Mouse (Mus musculus) frontal cortex, postnatal 25 days (tissue): ENCODE measurements around the gene Pin1.
"Not testable (repeated sequence)": the region's sequence is repeated elsewhere in the genome, so short reads cannot be mapped to it uniquely, and the experiment has no call there.

Experiments
- DNase-seq, 2 experiments: peaks; one replicate each; pipeline ENCODE4 v3.0.0; 2022; ENCODE audit warnings: low spot score in 2 of 2

The Pin1 gene

GRCm38 (mm10) chr9:20662325-20662724, 10.4 kb downstream of the Pin1 start:
- DNase-seq: peak; percentile 79 to 81

- DNase-seq: no peak
These were observed 11.0 kb downstream of the Pin1 start for GRCm38 (mm10) chr9:20662874-20663273.

DNA sequence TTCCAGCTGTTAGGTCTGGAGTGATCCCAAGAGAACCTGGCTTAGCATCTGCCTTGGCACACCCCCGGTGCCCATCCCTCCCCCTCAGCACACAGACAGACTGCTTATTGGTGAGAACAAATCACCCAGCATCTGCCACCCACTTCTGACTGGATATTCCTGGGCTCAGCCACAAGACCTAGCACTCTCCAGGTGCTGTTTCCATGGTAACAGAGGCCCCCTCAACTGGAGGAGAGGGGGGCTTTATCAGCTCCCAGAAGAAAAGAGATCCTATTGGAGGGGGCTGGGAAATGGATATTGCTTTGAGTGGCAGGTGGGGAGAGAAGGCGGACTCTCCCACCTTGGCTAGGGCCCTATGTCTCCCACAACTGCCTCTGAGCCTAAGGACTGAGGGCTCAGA, 12.1 kb downstream of the Pin1 start:
- DNase-seq: no peak

DNA sequence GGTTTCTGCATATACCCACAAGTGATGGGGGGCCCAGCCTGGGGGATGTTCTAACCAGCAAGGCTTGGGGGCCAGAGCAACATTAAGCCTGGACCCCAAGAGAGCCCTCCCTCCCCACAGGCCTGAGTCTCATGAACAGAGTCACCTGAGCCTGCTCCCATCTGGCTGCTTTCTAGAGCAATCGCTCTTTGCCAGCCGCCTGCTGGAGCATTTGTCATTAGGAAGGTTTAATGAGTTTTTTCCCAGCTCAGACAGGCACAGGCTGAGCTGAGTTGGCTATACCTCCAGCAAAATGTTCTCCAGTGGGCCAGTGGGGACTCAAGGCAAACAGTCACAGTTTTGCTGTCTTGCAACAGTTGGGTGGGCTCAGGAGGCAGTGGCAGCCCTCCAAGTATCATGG, 12.5 kb downstream of the Pin1 start:
- DNase-seq: no peak

DNA sequence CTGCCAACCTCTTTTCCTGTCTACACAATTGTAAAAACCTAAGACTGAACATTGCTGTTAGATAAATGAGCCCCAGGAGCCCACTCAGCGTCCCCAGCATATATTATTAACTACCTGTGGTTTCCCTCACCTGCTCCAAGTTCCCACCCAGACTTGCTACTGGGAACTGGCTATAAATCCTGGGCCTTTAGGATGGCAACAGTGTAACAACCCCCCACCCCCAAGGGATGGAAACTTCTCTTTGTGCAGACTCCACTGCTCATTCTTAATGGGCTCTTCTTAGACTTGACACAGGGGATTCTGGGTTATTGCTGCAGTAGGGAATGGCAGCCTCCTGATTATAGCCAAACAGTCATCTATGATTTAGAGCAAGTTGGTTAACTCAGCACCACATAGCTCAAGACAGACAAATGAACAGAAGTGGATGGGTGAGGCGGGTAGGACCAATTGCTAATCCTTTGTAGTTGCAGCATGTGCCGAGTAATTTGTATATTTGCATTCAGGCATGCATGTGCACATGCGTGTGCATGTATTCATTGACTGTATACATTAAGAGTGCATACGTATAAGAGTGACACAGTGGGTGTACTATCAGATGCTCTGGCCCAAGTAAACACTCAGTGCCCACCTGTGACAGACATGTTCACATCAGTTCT, 13.2 kb downstream of the Pin1 start:
- DNase-seq: no peak

DNA sequence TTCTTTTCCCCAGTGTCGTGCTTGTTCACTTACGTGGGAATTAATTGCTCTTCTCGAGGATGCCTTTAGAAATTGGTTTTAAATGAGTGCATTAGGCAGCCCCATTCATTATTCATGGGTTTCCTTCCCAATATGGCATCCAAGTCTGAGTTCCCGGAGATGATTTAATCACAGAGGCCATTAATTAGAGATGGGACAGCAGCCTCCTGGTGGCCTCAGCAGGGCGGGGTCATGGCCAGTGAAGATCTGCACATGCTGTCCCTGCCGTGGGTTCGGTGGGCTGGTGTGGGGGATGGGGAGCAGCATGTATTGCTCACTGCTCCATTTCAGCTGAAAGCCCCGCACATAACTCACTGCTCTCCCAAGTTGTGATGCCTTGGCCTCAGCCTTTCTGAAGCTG, 14.0 kb downstream of the Pin1 start:
- DNase-seq: no peak

DNA sequence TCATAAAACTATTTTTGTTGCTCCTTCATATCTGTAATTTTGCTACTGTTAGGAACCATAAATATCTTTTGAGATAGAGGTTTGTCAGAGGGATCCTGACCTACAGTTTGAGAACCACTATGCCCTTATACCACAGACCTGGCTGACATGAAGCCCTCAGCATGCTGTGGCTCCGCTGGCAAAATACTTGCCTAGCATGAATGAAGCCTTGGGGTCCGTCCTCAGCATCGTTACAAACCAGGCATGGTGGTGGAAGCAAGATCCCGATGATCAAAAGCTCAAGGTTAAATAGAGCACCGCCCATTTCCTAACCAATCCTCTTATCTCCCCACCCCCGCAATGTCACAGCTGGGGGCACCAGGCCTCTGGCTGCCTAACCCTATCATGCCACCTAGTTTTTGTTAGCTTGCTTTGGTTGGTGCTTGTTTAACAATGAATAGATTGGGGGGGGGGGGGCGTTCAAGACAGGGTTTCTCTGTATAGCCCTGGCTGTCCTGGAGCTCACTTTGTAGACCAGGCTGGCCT, 14.7 kb downstream of the Pin1 start:
- DNase-seq: no peak

DNA sequence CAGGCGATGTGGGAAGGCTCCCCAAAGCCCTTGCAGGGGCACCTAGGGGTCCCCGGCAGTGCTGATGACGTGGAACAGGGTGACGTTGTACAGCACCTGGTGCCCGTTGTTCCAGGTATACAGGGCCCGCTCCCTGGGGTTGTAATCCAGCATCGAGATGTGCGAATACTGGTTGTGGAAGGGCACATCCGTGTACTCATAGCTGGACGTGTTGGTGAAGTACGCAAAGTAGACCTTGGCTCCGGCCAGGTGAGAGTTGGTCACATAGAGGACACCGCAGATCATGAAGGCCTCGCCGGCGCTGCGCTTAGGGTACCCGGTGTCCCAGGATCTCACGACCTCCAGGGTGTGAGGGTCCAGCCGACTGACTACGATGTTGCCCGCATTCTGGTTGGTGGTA, 16.2 kb downstream of the Pin1 start:
- no peak for DNase-seq

DNA sequence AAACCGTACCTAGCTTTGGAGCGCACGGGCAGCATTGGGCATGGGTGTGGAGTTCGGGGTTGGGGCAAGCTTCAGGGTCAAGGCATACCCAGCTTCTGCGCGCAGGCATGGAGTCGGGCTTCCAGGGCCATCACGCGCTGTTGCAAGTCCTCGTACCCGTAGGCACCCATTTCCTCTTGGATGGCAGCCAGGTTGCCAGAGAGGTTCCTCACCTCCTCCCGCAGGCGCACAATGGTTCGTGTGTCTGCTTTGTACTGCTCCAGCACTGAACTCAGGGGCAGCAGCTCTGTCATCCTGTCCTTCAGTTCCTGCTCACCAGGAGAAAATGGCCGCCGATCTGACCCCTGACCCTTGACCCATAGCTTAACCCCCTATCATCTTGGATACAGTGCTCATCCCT, 20.2 kb downstream of the Pin1 start:
- no peak for DNase-seq

GRCm38 (mm10) chr9:20677892-20678291, 26.0 kb downstream of the Pin1 start:
- DNase-seq: no peak

- DNase-seq: no peak
These were observed 28.6 kb downstream of the Pin1 start for GRCm38 (mm10) chr9:20680378-20680958.

DNA sequence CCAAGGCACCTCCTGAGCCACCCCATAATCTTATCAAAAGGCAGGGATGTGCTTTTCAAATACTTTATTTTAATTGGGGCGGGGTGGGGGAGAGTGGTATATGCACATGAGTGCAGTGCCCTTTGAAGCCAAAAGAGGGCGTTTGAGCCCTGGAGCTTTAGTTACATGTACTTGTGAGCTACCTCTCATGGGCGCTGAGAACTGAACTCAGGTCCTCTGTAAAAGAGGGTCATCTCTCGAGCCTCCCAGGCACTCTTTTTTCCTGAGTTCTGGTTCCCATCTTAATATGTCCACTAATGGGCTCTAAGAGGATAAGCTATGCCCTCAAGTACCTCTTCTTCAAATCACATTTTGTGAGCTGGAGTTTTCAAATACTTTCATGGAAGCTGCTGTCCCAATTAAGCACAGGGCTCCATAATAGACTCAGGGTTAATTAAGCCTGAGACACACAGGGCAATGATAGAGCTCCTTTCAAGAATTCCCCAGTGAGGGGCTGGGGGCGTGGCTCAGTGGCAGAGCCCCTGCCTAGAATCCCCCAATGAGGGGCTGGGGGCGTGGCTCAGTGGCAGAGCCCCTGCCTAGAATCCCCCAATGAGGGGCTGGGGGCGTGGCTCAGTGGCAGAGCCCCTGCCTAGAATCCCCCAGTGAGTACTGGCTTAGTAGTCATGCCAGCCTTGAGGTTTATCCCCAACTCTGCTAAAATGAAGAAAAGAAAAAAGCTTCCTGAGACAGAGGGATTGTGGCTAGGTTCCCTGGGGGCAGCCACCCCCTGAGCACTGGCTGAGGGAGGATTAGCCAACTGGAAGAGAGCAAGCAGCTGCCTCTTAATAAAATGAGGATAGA, 29.9 kb downstream of the Pin1 start:
- no peak for DNase-seq

GRCm38 (mm10) chr9:20682389-20682722, 30.5 kb downstream of the Pin1 start:
- DNase-seq: no peak

GRCm38 (mm10) chr9:20685081-20685861, 33.4 kb downstream of the Pin1 start:
- DNase-seq: no peak

GRCm38 (mm10) chr9:20689403-20689802, 37.5 kb downstream of the Pin1 start:
- no peak for DNase-seq

DNA sequence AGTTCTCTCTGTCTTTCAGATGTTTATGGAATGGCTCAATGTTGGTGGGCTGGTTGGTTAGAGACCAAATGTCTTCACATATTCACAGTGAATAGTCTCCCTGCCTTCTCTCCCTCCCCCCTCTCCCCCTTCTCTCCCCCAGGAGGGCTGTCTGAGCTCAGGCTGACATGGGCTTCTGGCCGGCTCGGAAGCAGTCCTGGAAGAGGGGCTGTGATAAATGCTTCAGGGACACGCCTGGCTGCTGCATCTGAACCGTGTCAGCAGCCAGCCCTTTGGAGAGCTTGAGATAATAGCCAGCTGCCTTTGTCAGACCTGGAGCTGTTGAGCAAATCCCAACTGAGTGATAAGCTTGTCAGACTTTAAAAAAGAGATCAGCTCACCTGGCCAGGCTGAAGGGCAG, 38.0 kb downstream of the Pin1 start:
- no peak for DNase-seq

DNA sequence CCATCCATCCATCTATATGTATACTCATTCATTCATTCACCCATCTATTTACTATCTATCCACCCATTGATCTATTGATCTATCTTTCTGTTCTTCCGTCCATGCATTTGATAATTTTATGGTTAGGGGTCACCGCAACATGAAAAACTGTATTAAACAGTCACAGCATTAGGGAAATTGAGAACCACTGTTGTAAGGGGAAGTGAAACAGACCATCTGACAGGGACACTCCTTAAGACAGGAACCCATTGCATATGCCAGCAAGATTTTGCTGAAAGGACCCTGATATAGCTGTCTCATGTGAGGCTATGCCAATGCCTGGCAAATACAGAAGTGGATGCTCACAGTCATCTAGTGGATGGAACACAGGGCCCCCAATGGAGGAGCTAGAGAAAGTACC, 38.6 kb downstream of the Pin1 start:
- not testable (repeated sequence) for DNase-seq

GRCm38 (mm10) chr9:20692863-20693262, 41.0 kb downstream of the Pin1 start:
- DNase-seq: no peak

GRCm38 (mm10) chr9:20694721-20695235, 42.9 kb downstream of the Pin1 start:
- no peak for DNase-seq

DNA sequence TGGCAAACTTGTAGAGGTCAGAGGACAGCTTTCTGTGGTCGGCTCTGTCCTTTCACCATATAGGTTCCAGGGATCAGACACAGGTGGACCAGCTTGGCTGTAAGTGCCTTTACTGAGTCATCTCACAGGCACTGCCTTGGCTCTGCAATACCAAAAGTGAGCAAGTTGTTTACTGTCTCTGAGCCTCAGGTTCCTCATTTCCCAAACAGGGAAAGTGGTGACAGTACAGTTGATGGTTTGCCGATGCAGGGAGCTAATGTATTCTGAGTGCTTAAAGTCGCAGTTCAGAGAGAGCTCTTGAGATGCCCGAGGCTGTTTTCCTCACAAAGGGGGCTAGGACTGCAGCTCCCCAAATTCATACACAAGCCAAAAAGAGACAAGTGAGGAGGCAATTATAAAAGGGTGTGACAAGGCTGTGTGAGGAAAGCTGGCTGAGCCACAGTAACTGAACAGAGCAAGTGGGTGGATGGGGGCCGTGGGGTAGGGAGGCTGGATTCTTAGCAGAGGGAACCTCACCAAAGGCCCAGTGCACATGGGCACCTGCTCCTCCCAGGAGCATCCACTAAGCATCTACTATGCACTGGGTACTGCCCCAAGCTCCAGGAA, 44.3 kb downstream of the Pin1 start:
- no peak for DNase-seq

GRCm38 (mm10) chr9:20697466-20697865, 45.6 kb downstream of the Pin1 start:
- no peak for DNase-seq
